20 mouse cellular contexts compared by ENCODE assay signal in the genomic region with DNA sequence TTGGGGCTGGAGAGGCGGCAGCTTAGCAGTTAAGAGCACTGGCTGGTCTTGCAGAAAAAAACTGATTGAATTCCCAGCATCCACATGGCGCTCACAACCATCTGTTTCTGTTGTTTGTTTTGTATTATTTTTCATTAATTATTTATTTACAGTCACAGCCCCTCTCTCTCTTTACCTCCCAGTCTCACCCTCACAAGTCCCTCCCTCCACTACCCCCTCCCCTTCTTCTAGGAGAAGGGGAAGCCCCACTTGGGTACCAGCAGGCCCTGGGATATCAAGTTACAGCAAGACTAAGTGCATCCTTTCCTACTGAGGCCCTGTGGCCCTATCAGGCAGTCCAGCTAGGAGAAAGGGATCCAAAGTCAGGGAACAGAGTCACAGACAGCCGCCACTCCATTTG. TPM values are rescaled to one million over a fixed set of nuclear protein-coding genes. Genes with fewer than 3 reads are reported as not detected.
DNase-seq lines count a peak whose midpoint lies in the region; ATAC-seq and TF ChIP-seq lines count a peak whose summit lies in the region.
"Had no signal": no experiment of that assay in that cellular context is flagged by ENCODE, and none has a peak within 500 bp of the region (broad histone marks: within the 10 kb centered on the region; RNA-seq: fewer than 3 reads in every experiment).

No protein-coding gene starts in this region.

- H3K9ac ChIP-seq in heart, embryonic 12.5 days: no peak overlapping the region; the same call in 1 of the 2 replicates
- H3K9ac ChIP-seq in embryonic facial prominence, embryonic 11.5 days (replicated peaks; ENCODE audit: low read length): no peak overlapping the region
- H3K9ac ChIP-seq: forebrain, embryonic 13.5 days; hindbrain, embryonic 12.5 days; liver, postnatal 0 days; midbrain, embryonic 15.5 days had no signal

- H3K4me1 ChIP-seq in heart, embryonic 12.5 days (replicated peaks): peaks cover 13% of the 10 kb centered on the region
- H3K4me1 ChIP-seq in embryonic facial prominence, embryonic 11.5 days (ENCODE audit: control insufficient read depth, insufficient read depth, low read length): no peaks in the 10 kb centered on the region; the same call in 1 of the 2 replicates

- DNase-seq in heart, adult 11 months: peak; percentile 67
- DNase-seq in R1 (ENCODE audit: low read depth, low spot score): peak; percentile 7
- DNase-seq in embryonic facial prominence, embryonic 11.5 days (ENCODE audit: low spot score): peak; percentile 47
- peak; percentile 35 for DNase-seq in mesoderm, embryonic 11.5 days (ENCODE audit: low read depth, low spot score)
- no peak for DNase-seq in adrenal gland, adult 18-20 months (ENCODE audit: low spot score in 2 of 2)
- DNase-seq in left cerebral cortex, adult 2 months (ENCODE audit: extremely low spot score in 1 of 2, low spot score in 2 of 2): no peak
- DNase-seq in adrenal gland, adult (ENCODE audit: inconsistent age in 2 of 2, low spot score in 1 of 2): no peak
- DNase-seq: cerebellum, adult 2 months; gastrocnemius, postnatal 25 days; kidney, adult 8-10 months; kidney, postnatal 4 days; liver, postnatal 0 days; right cerebral cortex, adult 18-20 months had no signal

- H3K27me3 ChIP-seq in heart, embryonic 12.5 days (replicated peaks): no peaks in the 10 kb centered on the region
- H3K27me3 ChIP-seq in embryonic facial prominence, embryonic 11.5 days (ENCODE audit: control insufficient read depth, insufficient read depth, low read length): no peaks in the 10 kb centered on the region
- H3K27me3 ChIP-seq: forebrain, embryonic 13.5 days; hindbrain, embryonic 12.5 days; midbrain, embryonic 15.5 days had no signal

- 47% methylated on average over 3 of the region's 3 CpGs for WGBS in heart, embryonic 12.5 days
- WGBS in embryonic facial prominence, embryonic 11.5 days: 28% methylated on average over 3 of the region's 3 CpGs

- H3K4me3 ChIP-seq in heart, embryonic 12.5 days: no peak overlapping the region
- H3K4me3 ChIP-seq in embryonic facial prominence, embryonic 11.5 days (ENCODE audit: low read depth, low read length): no peak overlapping the region
- no peak overlapping the region for H3K4me3 ChIP-seq in left cerebral cortex, adult 2 months
- H3K4me3 ChIP-seq: erythroblast, embryonic 14.5 days; forebrain, embryonic 13.5 days; hindbrain, embryonic 12.5 days; megakaryocyte, embryonic 14.5 days; midbrain, embryonic 15.5 days had no signal

- intact Hi-C loops in left cerebral cortex, adult 2 months (cut with DNase I): no loop called here

- H3K27ac ChIP-seq in heart, embryonic 12.5 days (ENCODE audit: poor library complexity, severe bottlenecking): no peak overlapping the region
- no peak overlapping the region for H3K27ac ChIP-seq in embryonic facial prominence, embryonic 11.5 days (replicated peaks; ENCODE audit: low read depth, low read length)
- no peak overlapping the region for H3K27ac ChIP-seq in left cerebral cortex, adult 2 months
- H3K27ac ChIP-seq: forebrain, embryonic 13.5 days; hindbrain, embryonic 12.5 days; midbrain, embryonic 15.5 days had no signal

- no peak for TF ChIP-seq CTCF in left cerebral cortex, adult 2 months (IDR thresholded peaks at IDR 0.05)

- no peak for ATAC-seq in heart, embryonic 12.5 days (ENCODE audit: insufficient number of reproducible peaks, low FRiP score)
- no peak for ATAC-seq in embryonic facial prominence, embryonic 11.5 days (replicated peaks; ENCODE audit: insufficient number of reproducible peaks, low FRiP score, low TSS enrichment, low read depth)
- ATAC-seq: forebrain, embryonic 13.5 days; inflammation-experienced regulatory T-cells, adult 6 months; liver, postnatal 0 days; midbrain, embryonic 15.5 days had no signal

- H3K9me3 ChIP-seq in heart, embryonic 12.5 days (replicated peaks): no peaks in the 10 kb centered on the region
- H3K9me3 ChIP-seq in embryonic facial prominence, embryonic 11.5 days (replicated peaks; ENCODE audit: control insufficient read depth, low read length): no peaks in the 10 kb centered on the region
- H3K9me3 ChIP-seq: forebrain, embryonic 13.5 days; hindbrain, embryonic 12.5 days; megakaryocyte, embryonic 14.5 days; midbrain, embryonic 15.5 days had no signal

- no peak overlapping the region for H3K4me2 ChIP-seq in heart, embryonic 12.5 days
- no peak overlapping the region for H3K4me2 ChIP-seq in embryonic facial prominence, embryonic 11.5 days (ENCODE audit: low read depth, low read length)
- H3K4me2 ChIP-seq: forebrain, embryonic 13.5 days; hindbrain, embryonic 12.5 days; midbrain, embryonic 15.5 days had no signal

- no peaks in the 10 kb centered on the region for H3K36me3 ChIP-seq in heart, embryonic 12.5 days
- no peaks in the 10 kb centered on the region for H3K36me3 ChIP-seq in embryonic facial prominence, embryonic 11.5 days (replicated peaks; ENCODE audit: control insufficient read depth, insufficient read depth, low read depth, low read length)
- H3K36me3 ChIP-seq: hindbrain, embryonic 12.5 days; midbrain, embryonic 15.5 days had no signal

RNA-seq across cellular contexts. Expression of a gene that starts 3.0 kb away (rescaled TPM):
- polyA plus RNA-seq in heart, embryonic 12.5 days (2016; fragmentation: Nextera tagmentation; extraction: Ambion mirVana): 36.3 and 37.8 TPM in 2 replicates
- 73.0 and 82.1 TPM in 2 replicates for polyA plus RNA-seq in embryonic facial prominence, embryonic 11.5 days (2014; fragmentation: Nextera tagmentation; extraction: Ambion mirVana)
- total RNA-seq in adrenal gland, adult 18-20 months (2021): 10 to 100 TPM; 38.4 to 40.7 TPM
- 100 to 1,000 TPM; 107 to 108 TPM for total RNA-seq in left cerebral cortex, adult 2 months (2021)

RNA-seq across cellular contexts. Expression of a gene that starts 19.0 kb away (rescaled TPM):
- 13.9 and 15.1 TPM in 2 replicates for polyA plus RNA-seq in heart, embryonic 12.5 days (2016; fragmentation: Nextera tagmentation; extraction: Ambion mirVana)
- 13.7 and 14.6 TPM in 2 replicates for polyA plus RNA-seq in embryonic facial prominence, embryonic 11.5 days (2014; fragmentation: Nextera tagmentation; extraction: Ambion mirVana)
- total RNA-seq in adrenal gland, adult 18-20 months (2021): 10 to 100 TPM; 18.5 to 21.4 TPM
- total RNA-seq in left cerebral cortex, adult 2 months (2021): 10 to 100 TPM; 10.3 to 12.6 TPM

Comparison
In these comparisons a context has a peak if more than half of its experiments do, and no peak if none do; other contexts are left out.
1. DNase-seq: peak in heart, adult 11 months (single experiment), R1 (single experiment), embryonic facial prominence, embryonic 11.5 days (single experiment) and mesoderm, embryonic 11.5 days (single experiment); none in adrenal gland, adult 18-20 months (0 of 2), left cerebral cortex, adult 2 months (0 of 2) and adrenal gland, adult (0 of 2).